Mouse (Mus musculus) lung, postnatal 0 days (tissue): ENCODE measurements at regions not wholly inside any gene's neighbourhood (a gene's known extent, or its start where the extent isn't known, plus 50 kb on each side); places are given as distances from the start of the nearest gene placed in this dataset.

ENCODE experiments used
- CTCF ChIP-seq: IDR thresholded peaks from 2 replicates; pipeline ENCODE4 v1.5.1; 2016; ENCODE audit warnings: antibody characterized with exemption, mild to moderate bottlenecking
- EP300 ChIP-seq: IDR thresholded peaks from 2 replicates; pipeline ENCODE4 v1.6.1; 2016; ENCODE audit warnings: antibody characterized with exemption, mild to moderate bottlenecking, control low read depth

GRCm38 (mm10) chr6:104028439-104029091, 464.0 kb upstream of the Cntn6 start:
- TF ChIP-seq CTCF = peak; percentile 73
- no peak for TF ChIP-seq EP300
